Mouse (Mus musculus): ENCODE measurements around the gene Lce1d.

The Lce1d gene

DNA sequence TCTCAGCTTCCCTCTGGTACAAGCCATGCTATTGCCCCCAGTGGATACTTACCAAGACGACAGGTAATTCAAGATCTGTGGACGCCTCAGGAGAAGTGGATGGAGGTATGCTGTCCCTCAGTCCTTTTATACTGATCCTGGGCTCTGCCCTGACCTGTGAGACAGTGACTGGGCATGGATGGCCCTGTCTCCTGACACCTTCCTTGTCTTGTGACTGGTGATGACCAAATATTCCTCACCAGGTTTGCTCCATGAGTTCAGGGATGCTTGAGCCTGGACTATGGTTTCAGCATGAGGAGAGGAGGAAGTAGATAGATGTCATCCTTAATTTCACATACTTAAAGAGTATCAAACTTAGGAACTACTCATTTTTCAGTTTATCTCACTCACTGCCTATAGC is at the start of gene Lce1d:
Gene Lce1d (minus strand): TSS at position 101 of the 400 bp plus-strand sequence.
- no peak for DNase-seq

GRCm38 (mm10) chr3:92722631-92723030 is 35.6 kb upstream of the Lce1d start:
- no peak for DNase-seq

GRCm38 (mm10) chr3:92720250-92720649 is 33.2 kb upstream of the Lce1d start, which contains the start of gene Lce1f:
Lce1f (minus strand) TSS chr3:92720350.
- no peak for DNase-seq

GRCm38 (mm10) chr3:92715122-92715521 is 28.1 kb upstream of the Lce1d start:
- no peak for DNase-seq

DNA sequence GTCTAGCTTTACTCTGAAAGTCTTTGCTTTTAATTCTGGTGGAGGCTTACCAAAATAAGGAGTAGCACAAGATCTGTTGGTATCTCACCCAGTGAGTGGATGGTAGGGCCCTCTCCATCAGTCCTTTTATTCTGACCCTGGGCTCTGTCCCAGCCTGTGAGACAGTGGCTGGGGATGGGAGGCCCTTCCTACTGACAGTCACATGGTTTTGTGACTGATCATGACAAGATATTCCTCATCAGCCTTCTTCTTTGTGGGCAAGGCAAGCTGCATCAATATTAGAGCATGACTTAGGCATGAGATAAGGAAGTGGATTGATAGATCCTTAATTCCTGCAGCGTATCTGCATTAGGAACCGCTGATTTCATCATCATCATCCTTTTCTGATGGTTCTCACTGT is 22.0 kb upstream of the Lce1d start, which contains the start of gene Lce1e:
Gene Lce1e (minus strand): TSS at position 101 of the 400 bp plus-strand sequence.
- no peak for DNase-seq

- DNase-seq, result no peak
These were observed 7.6 kb upstream of the Lce1d start for GRCm38 (mm10) chr3:92694613-92695012.

DNA sequence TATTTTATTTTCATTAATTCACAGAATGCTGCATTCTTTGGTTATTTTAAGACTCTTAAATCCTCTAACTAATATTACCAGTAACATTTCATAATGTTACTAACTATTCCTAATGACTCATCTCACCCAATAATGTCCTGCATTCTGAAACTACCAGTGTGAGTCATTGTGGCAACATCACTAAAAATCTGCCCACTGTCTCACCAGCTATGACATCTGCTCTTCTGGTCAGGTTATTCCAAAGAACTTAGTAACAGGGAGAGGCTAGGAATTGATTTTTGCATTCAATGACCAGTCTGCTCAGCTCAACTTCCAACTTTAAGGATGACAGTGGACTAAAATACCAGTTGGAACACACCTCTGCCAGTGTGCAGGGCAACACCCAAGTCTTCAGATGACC is 4.7 kb upstream of the Lce1d start:
- no peak for DNase-seq

GRCm38 (mm10) chr3:92689154-92689553 is 2.1 kb upstream of the Lce1d start:
- DNase-seq, result peak; percentile 30 to 40

- DNase-seq, result no peak
These were observed 8.1 kb downstream of the Lce1d start, which contains the start of gene Lce1c for GRCm38 (mm10) chr3:92678947-92679346. Lce1c (plus strand) TSS chr3:92679247.

DNA sequence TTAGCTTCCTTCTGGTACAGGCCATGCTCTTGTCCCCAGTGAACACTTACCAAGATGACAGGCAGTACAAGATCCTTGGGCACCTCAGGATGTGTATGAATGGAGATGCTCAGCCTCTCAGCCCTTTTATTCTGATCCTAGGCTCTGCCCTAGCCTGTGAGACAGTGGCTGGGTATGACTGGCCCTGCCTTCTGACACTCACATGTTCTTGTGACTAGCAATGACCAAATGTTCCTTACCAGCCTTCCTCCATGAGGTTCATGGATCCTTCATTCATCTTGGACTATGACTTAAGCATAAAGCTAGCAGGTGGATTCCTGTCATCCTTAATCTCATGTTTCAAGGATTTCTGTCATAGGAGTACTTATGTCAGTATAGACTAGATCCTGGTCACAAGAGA is 16.8 kb downstream of the Lce1d start, which contains the start of gene Lce1a2:
Gene Lce1a2 (minus strand): TSS at position 101 of the 400 bp plus-strand sequence.
- no peak for DNase-seq

DNA sequence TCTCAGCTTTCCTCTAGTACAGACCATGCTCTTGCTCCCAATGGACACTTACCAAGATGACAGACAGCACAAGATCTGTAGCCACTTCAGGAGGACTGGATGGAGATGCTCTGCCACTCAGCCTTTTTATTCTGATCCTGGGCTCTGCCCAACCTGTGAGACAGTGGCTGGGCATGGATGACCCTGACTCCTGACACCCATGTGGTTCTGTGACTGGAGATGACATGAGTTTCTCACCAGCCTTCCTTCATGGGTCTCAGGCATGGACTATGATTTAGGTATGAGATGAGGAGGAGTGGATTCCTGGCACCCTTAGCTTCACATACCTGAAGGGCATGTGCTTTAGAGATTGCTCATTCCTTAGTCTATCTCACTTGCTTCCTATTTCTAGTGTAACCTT is 30.2 kb downstream of the Lce1d start, which contains the start of gene Lce1b:
Gene Lce1b (minus strand): TSS at position 101 of the 400 bp plus-strand sequence.
- no peak for DNase-seq

DNA sequence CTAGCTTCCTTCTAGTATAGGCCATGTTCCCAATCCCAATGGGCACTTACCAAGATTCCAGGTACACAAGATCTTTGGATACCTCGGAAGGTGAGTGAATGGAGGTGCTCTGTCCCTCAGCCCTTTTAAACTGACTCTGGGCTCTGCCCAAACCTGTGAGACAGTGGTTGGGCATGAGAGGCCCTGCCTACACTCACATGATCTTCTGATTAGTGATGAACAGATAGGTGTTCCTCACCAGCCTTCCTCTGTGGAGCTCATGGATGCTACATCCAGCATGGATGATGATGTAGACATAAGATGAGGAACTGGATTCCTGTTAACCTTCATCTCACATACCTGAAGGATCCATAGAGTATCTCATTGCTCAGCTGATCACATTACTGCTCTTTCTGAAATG is 38.8 kb downstream of the Lce1d start, which contains the start of gene Lce1a1:
Gene Lce1a1 (minus strand): TSS at position 101 of the 400 bp plus-strand sequence.
- DNase-seq, result no peak

DNA sequence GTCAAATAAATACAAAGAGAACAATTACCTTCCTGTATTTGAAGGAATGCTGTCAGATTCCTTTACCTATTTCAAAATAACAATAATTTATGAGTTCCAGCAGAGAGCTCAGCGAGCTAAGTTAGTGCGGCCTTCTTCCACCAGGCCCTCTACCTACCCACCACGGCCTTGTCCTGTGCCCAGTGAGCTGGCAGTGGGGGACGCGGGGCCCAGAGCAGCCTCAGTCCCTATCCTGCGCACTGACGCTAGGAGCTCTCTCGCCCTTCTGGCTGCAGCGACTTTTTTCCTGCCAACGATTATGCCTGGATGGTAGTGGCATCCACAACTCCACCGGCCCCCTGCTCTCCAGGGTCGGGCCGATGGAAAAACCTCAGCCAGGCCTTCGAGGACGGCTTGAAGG is 47.2 kb downstream of the Lce1d start:
- no peak for DNase-seq

DNA sequence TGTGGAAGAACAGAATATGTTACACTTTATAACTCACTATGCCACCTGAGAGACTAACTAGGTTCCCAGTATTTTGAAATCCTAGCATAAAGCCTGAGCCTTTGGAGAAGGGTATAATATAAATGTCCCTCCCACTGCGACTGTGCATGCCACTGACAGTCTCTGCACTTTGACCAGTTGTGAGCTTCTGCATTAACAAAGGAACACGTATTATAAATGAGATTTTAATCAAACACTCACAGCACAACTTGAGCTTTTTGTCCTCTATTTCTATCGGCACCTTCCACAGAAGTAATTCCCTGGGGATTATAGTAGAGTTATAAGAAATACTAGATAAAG is 48.4 kb downstream of the Lce1d start:
- no peak for DNase-seq

DNA sequence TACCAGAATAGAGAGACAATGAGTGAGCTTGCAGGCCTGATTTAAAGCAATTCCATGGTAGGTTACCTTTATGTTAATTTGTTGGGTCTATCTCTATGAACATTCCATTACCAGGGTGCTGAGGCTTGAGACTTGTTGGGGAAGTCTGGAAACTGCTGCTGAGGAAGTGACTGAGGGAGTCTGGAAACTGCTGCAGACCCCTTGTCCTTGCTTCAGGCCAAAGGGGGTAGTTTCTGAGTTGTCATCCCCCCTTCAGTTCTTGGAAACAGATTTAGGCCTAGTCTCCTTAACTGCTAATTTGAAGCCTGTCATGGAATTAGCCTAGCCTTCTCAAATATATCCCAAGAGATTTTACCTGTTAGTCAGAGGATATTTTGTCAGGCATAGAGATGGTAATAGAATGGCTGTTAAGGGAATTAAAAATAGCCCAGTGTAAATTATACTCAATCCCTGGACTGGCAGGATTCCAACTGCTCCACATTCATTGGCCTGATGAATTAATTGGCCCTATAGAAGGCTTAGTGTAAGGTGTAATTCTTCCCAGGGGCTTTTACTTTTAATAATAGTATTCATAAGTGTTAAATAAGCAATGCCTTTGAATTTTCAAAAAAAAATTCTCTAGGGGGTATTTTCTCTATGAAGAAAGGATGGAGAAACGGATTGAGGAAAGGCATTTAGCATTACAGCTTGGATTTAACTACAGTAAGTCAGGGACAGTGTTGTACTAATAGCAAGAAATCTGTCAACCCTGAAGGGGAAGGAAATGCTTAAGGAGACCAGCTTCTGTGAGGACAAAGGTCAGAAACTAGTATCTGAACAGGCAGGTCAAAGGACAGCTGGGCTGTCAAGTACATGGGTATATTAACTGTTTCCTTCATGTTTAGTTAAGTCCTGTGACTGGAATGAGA is 49.0 kb downstream of the Lce1d start:
- DNase-seq, result no peak

Measured in kidney, postnatal 4 days (tissue).